Mouse (Mus musculus) intestine, postnatal 0 days (tissue): ENCODE results near the gene Gm10295. TPM values are rescaled to one million over a fixed set of nuclear protein-coding genes. Genes with fewer than 3 reads are reported as not detected.

Experiments used
- ATAC-seq: fragments of 200-750 bp; cut with Nextera tagmentation; 2 replicates; pipeline ENCODE4 v1.8.0; 2017; ENCODE audit warnings: mild to moderate bottlenecking, moderate TSS enrichment, moderate library complexity
- H3K27ac ChIP-seq: fragments of 300-500 bp; sonication (generic); 2 replicates; pipeline ENCODE4 v1.5.1; 2014; ENCODE audit warnings: mild to moderate bottlenecking, low read depth, low read length, moderate library complexity
- H3K27me3 ChIP-seq: fragments of 300-500 bp; sonication (generic); replicated peaks from 2 replicates; pipeline ENCODE4 v1.6.1; 2014; ENCODE audit warnings: low read length, mixed read lengths; ENCODE audit not compliant: control insufficient read depth, insufficient read depth
- H3K36me3 ChIP-seq: fragments of 300-500 bp; sonication (generic); 2 replicates; pipeline ENCODE4 v1.6.1; 2014; ENCODE audit warnings: mild to moderate bottlenecking, moderate library complexity; ENCODE audit not compliant: control insufficient read depth, insufficient read depth
- H3K4me1 ChIP-seq: fragments of 300-500 bp; sonication (generic); replicated peaks from 2 replicates; pipeline ENCODE4 v1.6.1; 2014; ENCODE audit warnings: antibody characterized with exemption, low read length, mixed read lengths; ENCODE audit not compliant: control insufficient read depth, insufficient read depth
- H3K4me2 ChIP-seq: fragments of 300-500 bp; sonication (generic); replicated peaks from 2 replicates; pipeline ENCODE4 v1.6.1; 2014; ENCODE audit warnings: low read depth, mild to moderate bottlenecking, moderate library complexity
- H3K4me3 ChIP-seq: fragments of 300-500 bp; sonication (generic); 2 replicates; pipeline ENCODE4 v1.5.1; 2014; ENCODE audit warnings: low read depth, low read length
- H3K9ac ChIP-seq: fragments of 300-500 bp; sonication (generic); 2 replicates; pipeline ENCODE4 v1.6.1; 2014; ENCODE audit warnings: mild to moderate bottlenecking, low read depth, low read length
- H3K9me3 ChIP-seq: fragments of 300-500 bp; sonication (generic); 2 replicates; pipeline ENCODE4 v1.6.1; 2016; ENCODE audit warnings: mixed run types; ENCODE audit not compliant: control insufficient read depth
- CTCF ChIP-seq: sonication (generic); IDR thresholded peaks from 2 replicates; pipeline ENCODE4 v1.5.1; 2016; ENCODE audit warnings: low read depth, mild to moderate bottlenecking, control low read depth, antibody characterized with exemption, moderate library complexity
- WGBS: fragments of 180-500 bp; shearing (Covaris S2); extraction: QIAGEN DNeasy Blood & Tissue Kit; methylation state at CpG from one replicate; pipeline ENCODE4 v1.1.7; 2014; 5-methylcytosine and 5-hydroxymethylcytosine counted together
- polyA plus RNA-seq: library from polyadenylated mRNA; unstranded; fragments of >200 nt; fragmentation: Nextera tagmentation; extraction: Ambion mirVana; gene quantifications from 2 replicates; pipeline ENCODE4 v1.2.1, GENCODE M21; 2015

Gm10295 gene
- polyA plus RNA-seq, 1 experiment from 2014 or later, result not detected

GRCm38 (mm10) chr7:71368543-71369181, 17.4 kb upstream of the Gm10295 start:
- H3K4me2 ChIP-seq, result no peak overlapping the region
- no peak overlapping the region for H3K4me3 ChIP-seq
- 70% methylated on average over 13 of the region's 13 CpGs for WGBS
- TF ChIP-seq CTCF, result no peak
- ATAC-seq, result no peak
- H3K27ac ChIP-seq, result no peak overlapping the region
- H3K9ac ChIP-seq, result no peak overlapping the region
- H3K9me3 ChIP-seq, result no peaks in the 10 kb centered on the region
- no peaks in the 10 kb centered on the region for H3K4me1 ChIP-seq
- H3K36me3 ChIP-seq, result no peaks in the 10 kb centered on the region
- H3K27me3 ChIP-seq, result no peaks in the 10 kb centered on the region

- Histone ChIP-seq H3K36me3 (no peaks in the 10 kb centered on the region), H3K27ac (no peak overlapping the region), H3K4me3 (no peak overlapping the region), H3K9me3 (no peaks in the 10 kb centered on the region), H3K4me2 (no peak overlapping the region), H3K4me1 (no peaks in the 10 kb centered on the region), H3K9ac (no peak overlapping the region), H3K27me3 (no peaks in the 10 kb centered on the region)
- TF ChIP-seq CTCF, result no peak
- no peak for ATAC-seq
- 68% methylated on average over 5 of the region's 5 CpGs for WGBS
Measured at GRCm38 (mm10) chr7:71355596-71355995, 4.3 kb upstream of the Gm10295 start.

- H3K4me1 ChIP-seq, result no peaks in the 10 kb centered on the region
- ATAC-seq, result no peak
- H3K27me3 ChIP-seq, result no peaks in the 10 kb centered on the region
- H3K4me3 ChIP-seq, result no peak overlapping the region
- no peak overlapping the region for H3K9ac ChIP-seq
- no peaks in the 10 kb centered on the region for H3K9me3 ChIP-seq
- WGBS, result 81% methylated on average over 9 of the region's 9 CpGs
- no peak for TF ChIP-seq CTCF
- no peak overlapping the region for H3K4me2 ChIP-seq
- H3K36me3 ChIP-seq, result no peaks in the 10 kb centered on the region
- no peak overlapping the region for H3K27ac ChIP-seq
Measured at GRCm38 (mm10) chr7:71348922-71349321, 2.4 kb downstream of the Gm10295 start.

GRCm38 (mm10) chr7:71324919-71325583, 26.2 kb downstream of the Gm10295 start:
- no peaks in the 10 kb centered on the region for H3K4me1 ChIP-seq
- no peak for TF ChIP-seq CTCF
- no peak overlapping the region for H3K4me2 ChIP-seq
- no peak overlapping the region for H3K4me3 ChIP-seq
- H3K36me3 ChIP-seq, result no peaks in the 10 kb centered on the region
- H3K9ac ChIP-seq, result no peak overlapping the region
- ATAC-seq, result no peak
- no peak overlapping the region for H3K27ac ChIP-seq
- H3K27me3 ChIP-seq, result no peaks in the 10 kb centered on the region
- no peaks in the 10 kb centered on the region for H3K9me3 ChIP-seq
- 45% methylated on average over 11 of the region's 11 CpGs for WGBS

DNA sequence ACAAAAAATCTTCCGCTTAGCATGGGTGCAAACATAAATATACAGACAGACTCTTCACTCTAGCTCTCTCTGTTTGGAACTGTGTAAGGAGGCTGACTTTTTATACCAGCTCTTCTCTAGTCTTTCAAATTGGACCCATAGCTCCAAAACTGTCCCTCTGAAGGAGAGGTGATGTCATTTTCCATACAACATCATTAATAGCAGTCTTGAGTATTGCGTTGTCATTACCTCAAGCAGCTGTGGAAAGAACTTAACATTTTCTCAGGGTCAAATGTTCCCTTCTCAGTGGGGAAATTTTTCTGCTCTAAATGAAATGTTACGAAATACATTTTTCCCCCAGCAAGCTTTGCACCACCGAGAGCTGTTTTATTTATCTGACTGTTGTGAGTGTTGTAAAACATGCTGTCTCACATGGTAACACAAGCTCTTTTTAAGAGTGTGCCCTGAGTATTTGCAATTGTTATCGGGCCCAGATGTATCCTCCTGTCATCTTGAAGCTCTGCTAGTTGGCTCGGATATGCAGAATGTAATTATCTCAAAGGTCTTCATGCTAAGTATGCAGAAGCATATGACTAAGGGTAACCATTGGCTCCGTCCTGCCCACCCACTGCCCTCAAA, 38.0 kb downstream of the Gm10295 start:
- no peak for TF ChIP-seq CTCF
- Histone ChIP-seq H3K4me2 (no peak overlapping the region), H3K4me3 (no peak overlapping the region), H3K27me3 (no peaks in the 10 kb centered on the region), H3K9me3 (no peaks in the 10 kb centered on the region), H3K9ac (no peak overlapping the region), H3K27ac (no peak overlapping the region), H3K36me3 (no peaks in the 10 kb centered on the region), H3K4me1 (no peaks in the 10 kb centered on the region)
- 62% methylated on average over 7 of the region's 7 CpGs for WGBS
- no peak for ATAC-seq

DNA sequence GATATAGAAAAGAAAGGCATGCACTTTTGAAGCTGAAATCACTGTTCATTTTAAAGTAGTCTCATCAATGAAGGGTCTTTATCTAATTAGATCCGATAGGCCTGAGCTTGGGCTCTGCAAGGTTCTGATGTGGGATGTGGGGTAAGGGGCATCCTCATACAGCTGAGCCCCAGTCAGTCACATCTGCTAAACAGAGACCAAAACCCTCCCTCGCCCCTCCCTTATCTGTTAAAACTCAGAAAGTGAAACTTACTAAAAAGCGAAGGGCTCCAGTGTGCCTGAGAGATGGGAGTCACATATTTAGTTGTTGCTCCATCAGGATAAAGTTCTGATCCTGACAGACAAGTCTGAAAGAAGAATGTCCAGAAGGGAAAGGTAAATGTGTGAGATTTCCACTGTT, 38.9 kb downstream of the Gm10295 start:
- no peak overlapping the region for H3K9ac ChIP-seq
- no peaks in the 10 kb centered on the region for H3K27me3 ChIP-seq
- H3K4me1 ChIP-seq, result no peaks in the 10 kb centered on the region
- no peak for ATAC-seq
- H3K4me3 ChIP-seq, result no peak overlapping the region
- no peaks in the 10 kb centered on the region for H3K9me3 ChIP-seq
- H3K4me2 ChIP-seq, result no peak overlapping the region
- H3K27ac ChIP-seq, result no peak overlapping the region
- WGBS, result 64% methylated on average over 3 of the region's 3 CpGs
- no peak for TF ChIP-seq CTCF
- H3K36me3 ChIP-seq, result no peaks in the 10 kb centered on the region
